31 mouse cellular contexts compared by ENCODE assay signal in genomic region chr1:179753006-179753405, GRCm38 (mm10). TPM values are rescaled to one million over a fixed set of nuclear protein-coding genes. Genes with fewer than 3 reads are reported as not detected.
DNase-seq lines count a peak whose midpoint lies in the region; ATAC-seq and TF ChIP-seq lines count a peak whose summit lies in the region.
"Had no signal": no experiment of that assay in that cellular context is flagged by ENCODE, and none has a peak within 500 bp of the region (broad histone marks: within the 10 kb centered on the region; RNA-seq: fewer than 3 reads in every experiment).

No protein-coding gene starts in this region.

- H3K4me1 ChIP-seq in kidney, adult 2 months (ENCODE audit: control insufficient read depth, insufficient read depth, low read length): no peaks in the 10 kb centered on the region
- H3K4me1 ChIP-seq in forebrain, embryonic 16.5 days (replicated peaks; ENCODE audit: control insufficient read depth, insufficient read depth, low read length): no peaks in the 10 kb centered on the region
- H3K4me1 ChIP-seq: embryonic facial prominence, embryonic 12.5 days; forebrain, embryonic 13.5 days; heart, embryonic 12.5 days; intestine, embryonic 15.5 days; limb, embryonic 13.5 days; liver, embryonic 13.5 days; midbrain, embryonic 12.5 days had no signal

- TF ChIP-seq CTCF in kidney, adult 2 months (conservative IDR thresholded peaks at IDR 0.05; ENCODE audit: insufficient read depth, insufficient read length, low read depth, low read length): no peak

- H3K9me3 ChIP-seq in forebrain, embryonic 16.5 days (ENCODE audit: control insufficient read depth, low read length): no peaks in the 10 kb centered on the region
- H3K9me3 ChIP-seq: embryonic facial prominence, embryonic 12.5 days; forebrain, embryonic 13.5 days; heart, embryonic 12.5 days; intestine, embryonic 15.5 days; limb, embryonic 13.5 days; liver, embryonic 13.5 days; midbrain, embryonic 12.5 days had no signal

- ATAC-seq in cerebellum, adult (ENCODE audit: insufficient number of reproducible peaks, low FRiP score, low TSS enrichment): peak; percentile 72; the same call in 1 of the 2 replicates
- ATAC-seq in forebrain, embryonic 16.5 days: no peak
- ATAC-seq in megakaryocyte, adult 5-6 weeks (ENCODE audit: poor library complexity, severe bottlenecking): no peak
- ATAC-seq: forebrain, embryonic 13.5 days; intestine, embryonic 15.5 days had no signal

- no peak for DNase-seq in cerebellum, postnatal 4 days (ENCODE audit: low spot score in 2 of 2)
- peak; percentile 8 for DNase-seq in kidney, adult 2 months
- no peak for DNase-seq in kidney, postnatal 10 days
- DNase-seq in cerebellum, adult 11 months: peak; percentile 47
- peak; percentile 63 for DNase-seq in cerebellum, adult 9-10 months
- DNase-seq: gastrocnemius, postnatal 36 days; heart, postnatal 14 days; liver, embryonic 13.5 days; lung, embryonic 14.5 days; retina, postnatal 1 day; thymus, postnatal 25 days had no signal

- H3K36me3 ChIP-seq in kidney, adult 2 months (ENCODE audit: control insufficient read depth, insufficient read depth, low read length): peaks cover 19% of the 10 kb centered on the region
- peaks cover 38% of the 10 kb centered on the region for H3K36me3 ChIP-seq in forebrain, embryonic 16.5 days (ENCODE audit: control insufficient read depth, insufficient read depth)

- H3K27ac ChIP-seq in kidney, adult 2 months (ENCODE audit: insufficient read depth, low read depth, low read length): no peak overlapping the region
- no peak overlapping the region for H3K27ac ChIP-seq in forebrain, embryonic 16.5 days (ENCODE audit: low read length)
- H3K27ac ChIP-seq: embryonic facial prominence, embryonic 12.5 days; forebrain, embryonic 13.5 days; hindbrain, embryonic 14.5 days; intestine, embryonic 15.5 days; limb, embryonic 13.5 days; liver, embryonic 13.5 days; macrophage; midbrain, embryonic 12.5 days had no signal

- 79% methylated on average over 8 of the region's 8 CpGs for WGBS in kidney, adult 2 months
- 92% methylated on average over 8 of the region's 8 CpGs for WGBS in forebrain, embryonic 16.5 days

- H3K27me3 ChIP-seq in kidney, adult 2 months (replicated peaks; ENCODE audit: control insufficient read depth, insufficient read depth, low read length): no peaks in the 10 kb centered on the region
- H3K27me3 ChIP-seq in forebrain, embryonic 16.5 days (replicated peaks; ENCODE audit: control insufficient read depth, insufficient read depth, low read length): no peaks in the 10 kb centered on the region
- H3K27me3 ChIP-seq: CH12.LX; embryonic facial prominence, embryonic 12.5 days; forebrain, embryonic 13.5 days; heart, embryonic 12.5 days; intestine, embryonic 15.5 days; limb, embryonic 13.5 days; liver, embryonic 13.5 days; midbrain, embryonic 12.5 days had no signal

- no peak overlapping the region for H3K4me2 ChIP-seq in forebrain, embryonic 16.5 days (ENCODE audit: low read length)
- H3K4me2 ChIP-seq: embryonic facial prominence, embryonic 12.5 days; forebrain, embryonic 13.5 days; heart, embryonic 12.5 days; hindbrain, embryonic 14.5 days; intestine, embryonic 15.5 days; limb, embryonic 13.5 days; liver, embryonic 13.5 days; lung, embryonic 14.5 days; midbrain, embryonic 12.5 days had no signal

- no peak for TF ChIP-seq POLR2A in kidney, adult 2 months (IDR thresholded peaks at IDR 0.05; ENCODE audit: low read depth, low read length)

- no peak overlapping the region for H3K4me3 ChIP-seq in kidney, adult 2 months (ENCODE audit: insufficient read depth, low read depth, low read length)
- no peak overlapping the region for H3K4me3 ChIP-seq in forebrain, embryonic 16.5 days (replicated peaks; ENCODE audit: low read length)
- H3K4me3 ChIP-seq: embryonic facial prominence, embryonic 12.5 days; erythroblast, embryonic 14.5 days; forebrain, embryonic 13.5 days; heart, embryonic 12.5 days; intestine, embryonic 15.5 days; limb, embryonic 13.5 days; liver, embryonic 13.5 days; midbrain, embryonic 12.5 days had no signal

- no peak overlapping the region for H3K9ac ChIP-seq in forebrain, embryonic 16.5 days (replicated peaks; ENCODE audit: low read depth, low read length)
- H3K9ac ChIP-seq: embryonic facial prominence, embryonic 12.5 days; forebrain, embryonic 13.5 days; heart, embryonic 12.5 days; hindbrain, embryonic 14.5 days; intestine, embryonic 15.5 days; limb, embryonic 13.5 days; liver, embryonic 13.5 days; lung, embryonic 14.5 days; midbrain, embryonic 12.5 days had no signal

RNA-seq across cellular contexts. Expression of gene Kif28, which starts 7.9 kb away (rescaled TPM):
- not detected in 2 replicates for polyA plus RNA-seq in kidney, adult 2 months (2012; rRNA removed)
- not detected in 2 replicates for polyA plus RNA-seq in forebrain, embryonic 16.5 days (2015; fragmentation: Nextera tagmentation; extraction: Ambion mirVana)
- total RNA-seq in megakaryocyte, adult 5-6 weeks (2015): not detected in 2 replicates
- total RNA-seq in megakaryocyte, adult 5-6 weeks (2017): not detected in 2 replicates
- total RNA-seq: CH12.LX; monocyte, adult 5-6 weeks had no signal
- polyA plus RNA-seq: erythroblast, embryonic 14.5 days; forebrain, embryonic 13.5 days; heart, embryonic 12.5 days; hindbrain, embryonic 14.5 days; intestine, embryonic 15.5 days; large intestine, adult 2 months; limb, embryonic 13.5 days; liver, embryonic 13.5 days; lung, embryonic 14.5 days; macrophage; midbrain, embryonic 12.5 days; neural tube, embryonic 11.5 days had no signal

RNA-seq across cellular contexts. Expression of gene Gm10518, which starts 50.2 kb away (rescaled TPM):
- polyA plus RNA-seq in kidney, adult 2 months (2012; rRNA removed): not detected in 2 replicates
- not detected in 2 replicates for polyA plus RNA-seq in forebrain, embryonic 16.5 days (2015; fragmentation: Nextera tagmentation; extraction: Ambion mirVana)
- total RNA-seq in megakaryocyte, adult 5-6 weeks (2015): not detected in 2 replicates
- total RNA-seq in megakaryocyte, adult 5-6 weeks (2017): 0.12 and 0.18 TPM in 2 replicates
- total RNA-seq: gastrocnemius, postnatal 36 days; heart, postnatal 14 days; layer of hippocampus, postnatal 10 days; left cerebral cortex, postnatal 10 days; monocyte, adult 5-6 weeks had no signal
- polyA plus RNA-seq: brain, embryonic 14.5 days; cortical plate, adult 2 months; embryonic facial prominence, embryonic 12.5 days; erythroblast, embryonic 14.5 days; forebrain, embryonic 13.5 days; heart, embryonic 12.5 days; hindbrain, embryonic 14.5 days; intestine, embryonic 15.5 days; large intestine, adult 2 months; lung, embryonic 14.5 days; macrophage had no signal

RNA-seq across cellular contexts. Expression of gene Ahctf1, which starts 50.5 kb away (rescaled TPM):
- polyA plus RNA-seq in kidney, adult 2 months (2012; rRNA removed): 6.3 and 6.4 TPM in 2 replicates
- 19.9 and 20.1 TPM in 2 replicates for polyA plus RNA-seq in forebrain, embryonic 16.5 days (2015; fragmentation: Nextera tagmentation; extraction: Ambion mirVana)
- 25.4 and 26.5 TPM in 2 replicates for total RNA-seq in megakaryocyte, adult 5-6 weeks (2015)
- total RNA-seq in megakaryocyte, adult 5-6 weeks (2017): 28.3 and 31.5 TPM in 2 replicates

Comparison
In these comparisons a context has a peak if more than half of its experiments do, and no peak if none do; other contexts are left out.
1. DNase-seq: peak in kidney, adult 2 months (single experiment), cerebellum, adult 11 months (single experiment) and cerebellum, adult 9-10 months (single experiment); none in cerebellum, postnatal 4 days (0 of 2) and kidney, postnatal 10 days (single experiment).